In genomic region chr17:47042866-47043265, GRCm38 (mm10) we compare ENCODE assay signal across 29 mouse cellular contexts. TPM values are rescaled to one million over a fixed set of nuclear protein-coding genes. Genes with fewer than 3 reads are reported as not detected.
DNase-seq lines count a peak whose midpoint lies in the region; ATAC-seq and TF ChIP-seq lines count a peak whose summit lies in the region.
"Had no signal": no experiment of that assay in that cellular context is flagged by ENCODE, and none has a peak within 500 bp of the region (broad histone marks: within the 10 kb centered on the region; RNA-seq: fewer than 3 reads in every experiment).

No protein-coding gene starts in this region.

- H3K36me3 ChIP-seq in heart, embryonic 11.5 days (ENCODE audit: control insufficient read depth, insufficient read depth, low read length), result no peaks in the 10 kb centered on the region
- H3K36me3 ChIP-seq in liver, postnatal 0 days (replicated peaks; ENCODE audit: insufficient read depth, low read length), result no peaks in the 10 kb centered on the region
- H3K36me3 ChIP-seq in liver, embryonic 12.5 days, result no peaks in the 10 kb centered on the region
- no peaks in the 10 kb centered on the region for H3K36me3 ChIP-seq in limb, embryonic 10.5 days
- H3K36me3 ChIP-seq: embryonic facial prominence, embryonic 13.5 days; embryonic facial prominence, embryonic 15.5 days; forebrain, embryonic 10.5 days; forebrain, embryonic 12.5 days; G1E had no signal

- 92% methylated on average over 14 of the region's 14 CpGs for WGBS in heart, embryonic 11.5 days (ENCODE audit: insufficient replicate concordance)
- 93% methylated on average over 14 of the region's 14 CpGs for WGBS in liver, postnatal 0 days (ENCODE audit: insufficient replicate concordance)
- WGBS in liver, embryonic 12.5 days (ENCODE audit: insufficient replicate concordance), result 84% methylated on average over 14 of the region's 14 CpGs
- WGBS in limb, embryonic 10.5 days, result 95% methylated on average over 14 of the region's 14 CpGs

- no peak for TF ChIP-seq CTCF in liver, postnatal 0 days (IDR thresholded peaks at IDR 0.05; ENCODE audit: low read depth)

- no peak overlapping the region for H3K4me3 ChIP-seq in heart, embryonic 11.5 days (ENCODE audit: low read depth, low read length)
- no peak overlapping the region for H3K4me3 ChIP-seq in liver, postnatal 0 days (ENCODE audit: low read depth, low read length)
- no peak overlapping the region for H3K4me3 ChIP-seq in liver, embryonic 12.5 days
- no peak overlapping the region for H3K4me3 ChIP-seq in limb, embryonic 10.5 days
- H3K4me3 ChIP-seq: embryonic facial prominence, embryonic 13.5 days; embryonic facial prominence, embryonic 15.5 days; erythroblast, embryonic 14.5 days; forebrain, embryonic 10.5 days; forebrain, embryonic 12.5 days had no signal

- no peak overlapping the region for H3K4me2 ChIP-seq in heart, embryonic 11.5 days
- H3K4me2 ChIP-seq in liver, postnatal 0 days (ENCODE audit: low read depth, low read length), result no peak overlapping the region
- H3K4me2 ChIP-seq in liver, embryonic 12.5 days, result no peak overlapping the region
- H3K4me2 ChIP-seq: embryonic facial prominence, embryonic 13.5 days; embryonic facial prominence, embryonic 15.5 days; forebrain, embryonic 12.5 days had no signal

- no peak overlapping the region for H3K27ac ChIP-seq in heart, embryonic 11.5 days (ENCODE audit: low read depth, low read length)
- no peak overlapping the region for H3K27ac ChIP-seq in liver, postnatal 0 days (ENCODE audit: low read depth)
- H3K27ac ChIP-seq in liver, embryonic 12.5 days, result no peak overlapping the region
- no peak overlapping the region for H3K27ac ChIP-seq in limb, embryonic 10.5 days
- H3K27ac ChIP-seq: embryonic facial prominence, embryonic 13.5 days; embryonic facial prominence, embryonic 15.5 days; forebrain, embryonic 10.5 days; forebrain, embryonic 12.5 days had no signal

- peak; percentile 78 for DNase-seq in heart, adult 11 months
- peak; percentile 5 for DNase-seq in liver, postnatal 0 days
- peak; percentile 57 for DNase-seq in R1 (ENCODE audit: low read depth, low spot score)
- peak; percentile 15 for DNase-seq in limb, embryonic 10.5 days (ENCODE audit: low spot score)
- no peak for DNase-seq in thymus, postnatal 4 days
- DNase-seq: adrenal gland, adult 8-10 months; adrenal gland, postnatal 14 days; adrenal gland, postnatal 36 days; B cell, adult 2 months; cerebellum, adult 18-20 months; cerebellum, adult 8-10 months; cerebellum, adult 9-11 months; cerebellum, postnatal 14 days; cerebellum, postnatal 36 days; embryo, embryonic 11 days had no signal

- ATAC-seq in heart, embryonic 11.5 days (replicated peaks; ENCODE audit: insufficient number of reproducible peaks, low FRiP score, low TSS enrichment), result no peak
- no peak for ATAC-seq in liver, postnatal 0 days
- ATAC-seq in liver, embryonic 12.5 days, result no peak
- ATAC-seq: activated CD4-positive, CD25-positive, alpha-beta regulatory T cell, adult 4 months; CD4-positive, CD25-positive, alpha-beta regulatory T cell, adult 4 months; forebrain, embryonic 14.5 days; forebrain, embryonic 16.5 days; Patski had no signal

- H3K9ac ChIP-seq in heart, embryonic 11.5 days (ENCODE audit: low read depth, low read length), result no peak overlapping the region
- H3K9ac ChIP-seq in liver, postnatal 0 days (replicated peaks), result no peak overlapping the region
- H3K9ac ChIP-seq in liver, embryonic 12.5 days, result no peak overlapping the region
- H3K9ac ChIP-seq: embryonic facial prominence, embryonic 13.5 days; embryonic facial prominence, embryonic 15.5 days; forebrain, embryonic 12.5 days had no signal

- no peak for TF ChIP-seq EP300 in liver, postnatal 0 days (IDR thresholded peaks at IDR 0.05; ENCODE audit: low read depth)

- no peaks in the 10 kb centered on the region for H3K27me3 ChIP-seq in heart, embryonic 11.5 days (ENCODE audit: control insufficient read depth, insufficient read depth, low read length)
- no peaks in the 10 kb centered on the region for H3K27me3 ChIP-seq in liver, postnatal 0 days (ENCODE audit: insufficient read depth, low read length)
- H3K27me3 ChIP-seq in liver, embryonic 12.5 days (replicated peaks), result 0 out of 2 replicates have a peak, but pooled peaks cover 1% of the 10 kb centered on the region
- no peaks in the 10 kb centered on the region for H3K27me3 ChIP-seq in limb, embryonic 10.5 days (ENCODE audit: low read depth, poor library complexity, severe bottlenecking)
- H3K27me3 ChIP-seq: CH12.LX; embryonic facial prominence, embryonic 13.5 days; embryonic facial prominence, embryonic 15.5 days; Patski had no signal

- no peaks in the 10 kb centered on the region; the same call in 1 of the 2 replicates for H3K4me1 ChIP-seq in heart, embryonic 11.5 days (ENCODE audit: control insufficient read depth, insufficient read depth, low read length)
- H3K4me1 ChIP-seq in liver, postnatal 0 days (ENCODE audit: insufficient read depth), result no peaks in the 10 kb centered on the region
- no peaks in the 10 kb centered on the region for H3K4me1 ChIP-seq in liver, embryonic 12.5 days
- H3K4me1 ChIP-seq in limb, embryonic 10.5 days, result peaks cover 7% of the 10 kb centered on the region
- H3K4me1 ChIP-seq: embryonic facial prominence, embryonic 15.5 days had no signal

- no peaks in the 10 kb centered on the region for H3K9me3 ChIP-seq in heart, embryonic 11.5 days (replicated peaks; ENCODE audit: control insufficient read depth, low read length)
- no peaks in the 10 kb centered on the region for H3K9me3 ChIP-seq in liver, postnatal 0 days (ENCODE audit: low read length)
- H3K9me3 ChIP-seq in liver, embryonic 12.5 days (replicated peaks), result no peaks in the 10 kb centered on the region
- no peaks in the 10 kb centered on the region for H3K9me3 ChIP-seq in limb, embryonic 10.5 days (replicated peaks)
- H3K9me3 ChIP-seq: embryonic facial prominence, embryonic 13.5 days; embryonic facial prominence, embryonic 15.5 days; forebrain, embryonic 10.5 days; forebrain, embryonic 12.5 days; G1E had no signal

RNA-seq across cellular contexts. Expression of gene Ubr2, which starts 32.5 kb away (rescaled TPM):
- polyA plus RNA-seq in heart, embryonic 11.5 days (2014; fragmentation: Nextera tagmentation; extraction: Ambion mirVana), result 17.9 and 18.2 TPM in 2 replicates
- polyA plus RNA-seq in liver, postnatal 0 days (2015; fragmentation: Nextera tagmentation; extraction: Ambion mirVana), result 6.1 and 6.6 TPM in 2 replicates
- 15.6 and 16.1 TPM in 2 replicates for polyA plus RNA-seq in liver, embryonic 12.5 days (2016; fragmentation: Nextera tagmentation; extraction: Ambion mirVana)
- 18.5 and 18.8 TPM in 2 replicates for polyA plus RNA-seq in limb, embryonic 10.5 days (2016; fragmentation: Nextera tagmentation; extraction: Ambion mirVana)
